Mouse (Mus musculus) layer of hippocampus, adult 9-10 months (tissue): Measurements from ENCODE around the gene Rassf2.

Experiments used
- DNase-seq: peaks from one replicate; pipeline ENCODE4 v3.0.0; 2022; ENCODE audit warnings: low spot score

The Rassf2 gene

DNA sequence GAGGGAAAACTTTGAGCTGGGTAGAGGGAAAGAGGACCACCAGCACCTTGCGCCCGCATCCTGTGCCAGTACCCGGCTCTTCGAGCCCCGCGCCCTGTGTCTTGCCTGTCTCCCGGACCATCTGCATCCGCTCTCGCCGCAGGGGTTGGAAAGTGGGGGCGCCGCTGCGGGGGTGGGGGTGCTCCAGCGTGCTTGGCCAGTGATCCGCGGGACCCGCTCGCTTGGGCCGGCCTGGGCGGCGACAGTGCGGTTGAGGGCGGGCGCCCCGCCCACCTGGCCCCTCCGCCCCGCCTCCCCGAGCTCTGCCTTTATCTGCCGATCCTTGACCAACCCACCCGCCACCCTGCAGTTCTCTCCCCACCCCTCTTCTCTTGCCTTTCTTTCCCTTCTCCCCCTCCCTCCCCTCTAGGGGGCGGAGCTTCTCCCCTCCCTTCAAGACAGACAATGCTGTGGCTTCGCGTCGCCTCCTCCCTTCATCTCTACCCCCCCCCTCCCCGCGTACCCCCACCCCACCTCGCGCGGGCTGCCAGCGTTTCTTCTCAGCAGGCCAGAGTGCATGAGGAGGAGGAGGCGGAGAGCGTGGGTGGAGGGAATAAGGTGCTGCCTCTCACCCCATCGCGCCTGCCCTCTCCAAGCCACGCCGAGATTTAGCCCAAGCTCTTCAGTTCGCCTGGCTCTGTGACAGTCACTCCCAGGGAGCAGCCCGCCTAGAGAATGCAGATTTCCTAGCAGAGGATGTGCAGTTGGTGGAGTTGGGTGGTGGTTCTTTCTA, at the start of gene Rassf2:
Gene Rassf2 (minus strand): TSS at position 613 of the 772 bp plus-strand sequence.
- DNase-seq: no peak

DNA sequence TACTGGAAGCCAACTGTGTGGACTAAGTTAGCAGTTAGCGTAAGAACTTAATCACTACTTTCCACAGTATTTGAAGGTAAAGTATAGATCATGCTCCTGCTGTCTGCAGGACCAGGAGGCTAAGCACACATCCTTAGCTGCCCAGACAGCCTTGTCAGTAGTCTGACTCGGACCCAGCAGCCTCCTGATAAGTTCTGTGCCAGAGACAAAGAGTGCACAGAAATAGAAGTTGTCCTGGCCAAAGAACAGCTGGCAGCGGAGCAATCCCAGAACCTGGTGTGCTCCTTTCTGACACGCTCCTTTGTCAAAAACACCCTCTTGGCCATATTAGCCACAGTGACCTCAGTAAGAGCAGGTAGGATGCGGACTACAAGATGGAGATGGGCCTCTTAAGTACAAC, 49.1 kb upstream of the Rassf2 start:
- no peak for DNase-seq

DNA sequence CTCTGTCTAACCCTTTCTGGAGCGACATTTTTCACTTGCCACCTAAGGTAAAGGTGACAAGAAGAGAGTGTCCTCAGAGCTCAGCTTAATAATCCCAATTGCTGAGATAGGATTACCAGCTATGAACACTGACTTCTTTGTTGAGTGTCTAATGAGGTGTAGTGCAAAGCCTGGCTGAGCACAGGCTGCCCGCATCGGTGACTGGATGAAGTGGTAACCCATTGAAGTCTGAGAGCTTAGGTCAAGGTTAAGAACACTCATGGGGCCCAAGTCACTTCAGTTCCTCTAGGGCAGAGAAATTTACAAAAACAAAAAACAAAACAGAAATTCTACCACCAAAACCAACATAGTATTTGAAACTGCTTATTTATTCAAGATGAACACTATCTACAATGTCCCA, 43.0 kb upstream of the Rassf2 start:
- no peak for DNase-seq

DNA sequence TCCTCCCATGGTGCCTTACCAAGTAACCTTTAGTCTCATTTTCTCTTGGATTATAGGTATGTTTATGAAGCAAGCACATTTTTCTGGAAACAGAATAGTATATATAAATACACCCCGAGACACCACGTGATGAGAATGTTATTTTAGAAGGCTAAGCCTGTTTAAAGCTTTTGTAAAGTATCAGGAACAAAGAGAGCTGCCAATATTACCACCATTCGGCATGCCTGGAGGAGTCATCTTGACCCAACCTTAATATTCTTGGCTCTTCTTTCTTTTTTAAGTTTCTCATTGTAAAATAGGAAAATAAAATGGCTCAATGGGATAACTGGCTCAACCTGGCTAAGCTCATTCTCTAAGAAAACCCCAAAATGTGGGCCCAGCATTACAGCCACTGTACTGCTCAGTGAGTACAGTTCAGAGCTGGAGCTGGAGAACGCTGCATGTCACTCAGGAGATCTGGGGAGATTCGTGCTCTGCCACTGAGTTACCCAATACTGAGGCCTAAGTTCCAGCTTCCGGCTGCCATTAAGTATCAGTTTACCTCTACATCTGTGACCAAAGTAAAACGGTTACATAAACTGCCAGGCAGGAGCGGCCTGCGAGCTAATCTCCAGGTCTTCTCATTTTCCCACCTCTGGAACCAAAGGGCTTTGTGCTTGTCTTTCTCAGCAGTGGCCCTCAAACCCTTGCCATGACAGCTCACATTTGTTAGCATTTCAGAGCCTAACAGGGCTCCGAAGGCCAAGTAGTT, 40.1 kb upstream of the Rassf2 start:
- DNase-seq: no peak

DNA sequence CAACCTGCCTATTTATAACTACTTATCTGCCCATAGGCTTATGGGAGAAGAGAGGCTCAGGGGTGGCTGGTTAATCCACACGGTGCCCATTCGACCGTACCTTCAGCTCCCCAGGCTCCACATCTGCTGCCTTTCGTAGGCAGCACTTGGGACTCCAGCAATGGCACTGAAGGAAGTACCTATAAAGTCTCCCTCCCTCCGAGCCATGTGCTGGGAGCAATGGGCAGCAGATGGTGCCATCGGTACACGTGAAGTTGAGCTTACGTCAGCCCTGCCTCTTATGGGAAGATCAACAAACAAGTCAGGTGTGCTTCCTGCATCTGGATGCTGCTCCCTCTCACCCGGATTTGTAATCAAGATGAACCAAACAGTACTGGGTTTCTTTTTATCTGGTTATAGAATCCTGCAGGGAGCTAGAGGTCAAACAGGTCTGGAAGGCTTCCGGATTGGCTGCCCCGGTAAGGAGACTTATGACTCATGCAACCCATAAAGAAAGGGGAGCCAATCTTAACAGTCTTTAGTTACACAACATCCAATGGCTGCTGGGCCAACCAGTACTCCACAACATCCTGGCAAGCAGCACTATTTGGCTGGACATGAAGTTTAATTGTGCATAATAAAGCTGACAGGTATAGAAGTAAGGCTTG, 34.2 kb upstream of the Rassf2 start:
- DNase-seq: no peak

DNA sequence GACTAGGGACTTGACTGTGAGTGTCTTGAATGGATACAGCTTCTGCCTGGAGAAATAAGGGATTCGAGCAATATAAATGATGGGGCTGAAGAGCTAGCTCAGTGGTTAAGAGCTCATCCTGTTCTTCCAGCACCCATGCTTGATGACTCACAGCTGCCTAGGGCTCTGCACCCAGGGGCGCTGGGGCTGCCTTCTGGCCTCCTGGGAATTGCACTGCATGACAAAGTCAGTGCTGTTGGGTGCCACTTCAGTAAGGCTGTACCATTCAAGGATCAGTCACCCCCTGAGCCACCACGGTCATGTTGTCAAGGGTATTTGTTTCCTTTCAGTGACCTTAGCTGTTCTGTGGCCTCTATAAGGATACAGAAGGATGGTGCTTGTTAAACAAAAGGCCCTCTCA, 33.7 kb upstream of the Rassf2 start:
- DNase-seq: no peak

DNA sequence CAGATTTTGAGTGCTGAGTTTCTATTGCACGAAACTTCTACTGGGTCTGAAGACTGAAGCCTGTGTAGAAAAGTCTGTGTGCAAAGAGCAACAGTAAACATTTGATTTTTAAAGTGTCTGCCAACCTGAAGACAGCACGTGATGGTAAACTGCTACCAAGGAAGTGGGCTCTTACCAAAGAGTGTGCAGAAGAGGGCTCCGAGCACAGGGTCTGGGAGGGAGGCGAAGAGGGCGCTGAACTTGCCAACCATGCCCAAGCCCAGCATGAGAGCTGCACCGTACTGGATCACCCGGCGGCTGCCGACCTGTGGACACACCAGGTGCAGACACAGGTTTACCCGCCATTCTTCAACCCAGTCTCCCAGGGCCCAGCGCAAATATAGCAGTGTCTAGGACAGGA, 31.8 kb upstream of the Rassf2 start:
- DNase-seq: no peak

DNA sequence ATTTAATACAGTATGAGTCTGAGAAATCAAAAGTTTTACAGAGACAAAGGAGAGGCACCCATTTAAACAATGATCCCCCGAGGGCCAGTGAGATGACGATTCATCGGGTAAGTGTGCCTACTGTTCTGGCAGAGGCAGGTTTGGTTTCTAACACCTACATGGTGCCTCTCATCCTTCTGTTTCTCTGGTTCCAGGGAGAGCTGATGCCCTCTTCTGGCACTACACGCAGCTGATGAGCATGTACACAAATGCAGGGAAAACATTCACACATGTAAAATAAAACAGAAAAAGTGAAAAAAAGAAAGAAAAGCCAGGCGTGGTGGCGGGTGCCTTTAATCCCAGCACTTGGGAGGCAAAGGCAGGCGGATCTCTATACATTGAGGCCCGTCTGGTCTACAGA, 29.9 kb upstream of the Rassf2 start:
- no peak for DNase-seq

DNA sequence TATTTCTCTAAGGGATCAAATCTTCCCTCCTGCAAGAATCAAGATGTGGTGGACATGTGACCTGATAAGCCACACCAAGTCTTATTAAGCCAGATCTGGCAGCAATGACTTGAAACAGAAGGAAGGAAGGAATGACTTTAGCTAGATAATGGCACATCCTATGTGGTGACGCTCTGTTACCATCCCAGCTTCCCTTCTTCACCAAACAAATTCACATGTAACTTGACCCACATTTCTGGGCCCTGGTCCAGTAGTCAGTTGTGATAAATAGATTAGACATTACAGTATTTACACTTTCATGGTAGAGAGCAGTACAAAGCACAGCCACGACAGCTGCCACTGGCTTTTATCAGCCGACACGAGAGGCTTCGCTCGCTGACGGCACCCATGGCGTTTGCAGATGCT, 25.3 kb upstream of the Rassf2 start:
- no peak for DNase-seq

DNA sequence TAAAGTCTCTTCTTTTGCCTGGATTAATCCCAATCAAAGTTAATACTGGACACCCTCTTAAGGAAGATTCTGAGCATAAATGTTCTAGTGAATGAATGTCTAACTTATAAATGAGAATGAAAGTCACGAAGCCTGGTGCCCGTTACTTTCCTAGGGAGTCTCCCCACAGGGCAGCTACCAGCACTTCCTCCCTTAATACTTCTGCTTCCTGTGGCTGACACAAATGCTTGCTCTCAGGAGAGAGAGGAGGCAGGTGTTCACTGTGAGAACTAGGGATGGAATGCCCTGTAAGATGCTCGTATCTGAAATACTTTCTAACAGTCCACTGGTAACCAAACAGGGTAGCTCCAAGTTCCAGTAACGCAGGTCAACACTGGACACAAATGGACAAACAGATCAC, 23.8 kb upstream of the Rassf2 start:
- no peak for DNase-seq

DNA sequence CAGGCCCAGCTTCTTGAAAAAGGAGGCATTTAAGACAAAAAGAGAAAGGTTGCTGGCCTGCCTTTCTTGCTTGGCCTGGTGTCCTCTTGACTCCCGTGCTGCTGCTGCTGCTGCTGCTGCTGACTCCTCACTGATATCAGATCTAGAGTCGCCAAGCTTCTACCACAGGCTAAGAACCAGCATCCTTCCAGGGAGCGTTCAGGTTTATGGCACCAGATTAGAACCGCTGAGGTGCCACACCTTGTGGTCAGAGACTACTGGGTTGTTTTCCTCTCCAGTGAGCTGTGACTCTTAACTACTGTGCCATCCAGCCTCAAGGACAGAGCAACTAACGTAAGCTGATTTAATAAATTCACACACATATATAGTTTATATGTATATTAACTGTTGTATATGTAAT, 21.7 kb upstream of the Rassf2 start:
- DNase-seq: no peak

DNA sequence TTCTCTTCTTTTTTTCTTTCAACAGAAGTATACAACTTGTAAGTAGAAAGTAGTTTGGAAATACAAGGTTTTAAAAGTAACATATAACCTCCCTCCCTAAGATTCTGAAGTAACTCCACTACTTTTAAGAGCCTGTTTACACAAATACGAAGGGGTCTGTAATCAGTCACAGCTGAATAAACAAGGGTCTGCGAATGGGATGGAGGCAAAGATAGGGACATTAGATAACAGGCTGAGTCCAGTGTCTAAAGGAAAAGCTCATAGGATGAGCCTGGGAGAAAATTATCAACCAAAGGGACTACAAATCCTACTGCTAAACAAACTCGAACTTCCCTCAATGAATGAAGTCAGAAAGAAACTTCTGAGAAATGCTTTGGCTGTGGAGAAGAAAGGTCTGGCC, 19.9 kb upstream of the Rassf2 start:
- no peak for DNase-seq

DNA sequence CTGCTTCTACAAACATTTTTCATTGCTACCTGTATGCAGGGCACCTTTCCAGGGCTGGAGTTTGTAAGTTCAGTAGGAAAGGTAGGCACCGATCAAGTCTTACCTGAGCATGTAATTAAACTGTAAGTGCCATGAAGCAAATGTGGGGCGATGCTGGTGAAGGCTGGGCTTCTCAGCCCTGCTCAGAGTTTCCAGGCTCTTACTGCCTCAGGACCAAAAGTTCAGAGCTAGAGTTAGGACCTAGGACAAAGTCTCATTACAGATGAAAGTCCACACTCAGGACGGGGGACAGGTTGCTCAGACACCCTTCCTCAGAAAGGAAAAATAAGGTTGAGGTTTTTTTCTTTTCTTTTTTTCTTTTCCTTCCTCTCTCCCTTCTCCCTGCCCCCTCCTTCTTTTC, 19.4 kb upstream of the Rassf2 start:
- no peak for DNase-seq

DNA sequence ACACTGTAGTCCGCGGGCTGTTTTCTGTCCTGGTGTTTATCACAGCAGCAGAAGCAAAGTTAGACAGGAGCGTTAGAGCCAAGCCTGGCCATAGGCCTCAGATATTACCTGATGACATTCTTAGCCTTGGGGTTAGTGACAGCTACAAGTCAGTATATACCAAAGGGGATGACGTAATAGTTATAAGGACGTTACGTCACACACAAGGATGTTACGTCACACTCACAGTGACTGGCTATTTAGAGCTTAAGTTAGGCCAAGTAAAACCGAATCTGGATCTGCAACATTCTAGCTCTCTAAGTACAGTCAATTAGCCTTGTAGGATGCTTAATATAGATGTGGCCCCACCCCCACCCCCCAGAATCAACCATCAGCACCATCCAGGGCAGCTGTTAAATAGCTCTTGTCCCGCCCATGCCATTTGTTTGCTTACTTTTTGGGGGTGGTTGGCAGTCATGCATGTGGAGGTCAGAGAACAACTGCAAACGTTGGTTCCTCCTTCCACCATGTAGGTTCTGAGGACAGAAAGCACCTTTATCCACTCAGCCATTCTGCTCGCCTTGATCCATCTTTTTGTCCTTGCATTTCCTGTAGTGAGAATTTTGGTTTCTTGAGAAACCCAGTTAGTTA, 18.2 kb upstream of the Rassf2 start:
- DNase-seq: no peak

DNA sequence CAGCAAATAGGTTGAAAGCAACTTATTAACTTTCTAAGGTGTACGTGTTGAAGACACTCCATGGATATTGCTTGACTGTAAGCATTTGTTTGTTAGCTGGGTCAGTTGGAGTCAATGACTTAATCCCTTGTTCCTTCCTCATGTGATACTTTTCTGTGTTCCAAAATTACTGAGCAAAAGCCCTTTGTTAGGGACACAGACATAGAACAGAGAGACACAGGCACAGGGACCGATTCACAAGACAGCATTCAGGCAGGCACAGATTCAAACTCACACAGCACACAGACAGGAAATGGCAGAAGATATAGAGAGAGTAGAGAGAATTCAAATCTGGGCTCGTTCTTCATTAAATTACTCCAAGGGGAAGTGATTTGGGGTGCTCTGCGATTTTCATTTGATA, 17.3 kb upstream of the Rassf2 start:
- no peak for DNase-seq

DNA sequence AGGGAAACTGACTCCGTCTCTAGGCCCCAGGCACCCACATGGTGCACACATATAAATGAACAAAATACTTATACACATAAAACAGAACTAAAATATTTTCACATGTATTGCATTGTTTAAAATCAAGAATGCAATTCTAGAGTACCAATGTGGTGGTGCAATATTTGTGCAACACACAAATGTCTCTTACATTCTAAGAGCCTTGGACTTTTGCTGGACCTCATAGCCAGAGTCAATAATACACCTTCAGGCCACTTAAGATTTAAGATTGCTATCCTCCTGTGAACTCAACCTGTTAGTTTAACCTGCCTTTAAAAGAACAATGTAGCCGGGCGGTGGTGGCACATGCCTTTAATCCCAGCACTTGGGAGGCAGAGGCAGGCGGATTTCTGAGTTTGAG, 16.6 kb upstream of the Rassf2 start:
- DNase-seq: no peak

DNA sequence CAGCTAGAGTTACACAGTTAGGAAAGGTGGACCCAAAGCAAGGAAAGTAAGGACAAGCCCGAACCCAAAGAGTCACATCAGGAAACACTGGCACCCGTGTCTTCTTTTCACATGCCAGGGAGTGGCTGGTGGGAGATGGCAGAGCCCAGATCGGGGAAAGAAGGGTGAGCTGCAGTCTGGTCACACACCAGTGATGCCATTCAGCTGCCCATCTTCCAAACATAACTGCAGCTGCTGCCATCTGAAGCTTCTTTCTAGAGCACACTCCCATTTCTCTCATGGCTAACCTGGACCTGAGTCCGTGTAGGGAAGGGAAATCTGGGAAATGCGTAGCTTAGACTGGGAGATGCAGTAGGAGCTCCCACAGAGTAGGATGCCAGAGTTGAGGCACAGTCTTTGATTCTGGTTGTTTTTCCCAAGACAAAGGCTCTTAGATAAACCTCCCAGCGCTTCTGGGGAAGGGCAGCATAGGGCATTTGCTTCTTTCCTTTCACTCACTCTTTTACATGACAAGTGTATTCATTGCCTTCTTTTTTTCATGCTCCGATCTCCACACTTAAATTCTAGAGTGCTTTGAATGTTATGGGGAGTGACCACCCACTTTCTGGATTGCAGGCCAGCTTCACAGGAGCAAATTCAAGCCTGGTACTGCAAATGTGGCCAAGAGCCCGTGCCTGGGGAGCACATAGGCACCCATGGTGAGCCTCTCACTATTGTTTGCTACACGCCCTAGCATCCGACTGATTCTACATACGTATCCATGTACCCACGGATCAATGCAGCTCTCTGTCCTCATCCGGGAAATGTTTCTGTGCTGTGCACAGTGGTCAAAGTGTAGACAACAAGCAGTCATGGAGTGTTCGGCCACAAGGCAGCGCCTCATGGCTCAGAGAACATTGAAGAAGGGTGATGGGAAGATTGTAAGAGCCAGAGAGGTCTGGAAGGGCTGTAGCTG, 14.5 kb upstream of the Rassf2 start:
- DNase-seq: no peak

DNA sequence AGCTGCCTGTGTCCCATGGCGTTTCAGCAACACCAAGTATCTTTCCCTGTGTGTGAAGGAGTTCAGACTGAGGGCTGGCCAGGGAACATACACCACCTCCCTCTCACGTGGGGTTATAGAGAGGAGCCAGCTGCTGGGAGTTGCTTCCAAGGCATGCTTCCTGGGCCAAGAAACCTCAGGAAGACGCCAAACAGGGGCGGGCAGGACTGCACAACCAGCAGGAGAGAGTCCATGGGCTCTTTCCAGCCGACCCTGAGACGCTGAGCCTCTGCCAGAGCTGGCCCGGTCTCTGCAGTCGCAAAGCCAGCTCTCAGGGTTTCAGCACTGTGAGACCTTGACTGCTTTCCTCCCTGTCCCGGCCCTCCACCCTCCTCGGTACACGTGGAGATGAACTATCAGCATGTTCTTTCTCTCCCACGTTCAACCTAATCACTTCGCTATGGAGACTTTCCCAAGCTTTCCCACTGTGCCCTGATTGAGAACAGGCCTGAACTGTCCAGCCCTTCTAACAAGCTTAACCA, 13.1 kb upstream of the Rassf2 start:
- DNase-seq: no peak

DNA sequence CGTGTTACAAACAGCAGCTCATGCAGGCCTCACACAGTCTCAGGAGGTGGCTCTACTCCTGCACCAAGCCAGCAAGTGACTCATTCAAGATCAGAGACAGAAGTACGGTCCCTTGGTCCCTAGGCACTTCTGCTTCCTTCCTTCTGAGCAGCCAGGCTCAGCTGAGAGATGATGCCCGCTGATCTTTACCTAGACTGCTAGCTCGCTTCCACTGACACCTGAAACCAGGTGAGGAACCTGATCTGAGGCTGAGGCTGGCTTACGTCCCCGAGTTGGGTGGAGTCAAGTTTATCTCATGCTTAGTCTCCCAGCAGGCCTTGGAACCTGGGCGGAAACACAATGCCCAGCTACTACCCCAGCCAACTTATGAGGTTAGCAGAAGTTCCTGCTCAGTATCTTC, 9.8 kb upstream of the Rassf2 start:
- DNase-seq: no peak

DNA sequence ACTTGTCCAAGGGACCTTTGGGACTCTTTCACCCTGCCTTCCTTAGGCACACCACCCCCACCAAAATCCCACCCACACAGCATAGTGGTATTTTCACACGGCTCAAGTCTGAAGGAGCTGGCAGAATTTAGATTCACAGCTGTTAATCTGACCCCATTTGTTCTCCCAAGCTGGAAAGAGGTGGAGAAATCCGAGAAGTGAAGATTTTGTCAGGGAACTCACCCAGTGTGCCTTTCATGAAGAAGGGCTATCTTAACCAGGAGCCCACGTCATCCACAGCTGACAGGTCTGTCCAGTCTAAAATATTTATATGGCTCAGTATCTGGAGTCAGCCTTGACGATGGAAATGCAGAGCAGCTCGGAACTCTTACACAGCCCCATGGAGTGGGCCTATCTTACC, 6.3 kb upstream of the Rassf2 start:
- DNase-seq: no peak

DNA sequence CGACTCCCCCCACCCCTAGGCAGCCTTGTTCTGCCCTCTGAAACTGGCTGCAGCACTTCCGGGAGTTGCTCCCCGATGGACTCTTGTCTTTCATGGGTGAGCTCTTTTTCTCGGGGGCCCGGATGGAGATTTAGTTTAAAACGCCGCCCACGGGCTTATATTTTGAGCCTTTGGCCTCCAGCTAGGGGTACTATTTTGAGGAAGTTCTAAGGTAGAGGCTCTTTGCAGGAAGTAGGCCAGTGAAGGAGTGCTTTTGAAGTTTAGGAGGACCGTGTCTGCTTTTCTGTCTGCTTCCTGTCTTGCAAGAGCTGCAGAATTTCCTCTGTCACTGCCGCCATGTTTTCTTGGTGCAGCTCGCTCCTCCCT, 5.4 kb upstream of the Rassf2 start:
- no peak for DNase-seq
